Mouse (Mus musculus) neural tube, embryonic 14.5 days (tissue): ENCODE data around the gene Hephl1. TPM values are rescaled to one million over a fixed set of nuclear protein-coding genes. Genes with fewer than 3 reads are reported as not detected.

ENCODE experiments used
- ATAC-seq: fragments of 200-750 bp; cut with Nextera tagmentation; 2 replicates; pipeline ENCODE4 v1.8.0; 2017; ENCODE audit warnings: low read depth, mild to moderate bottlenecking, moderate TSS enrichment, moderate library complexity
- H3K27ac ChIP-seq: fragments of 300-500 bp; sonication (generic); 2 replicates; pipeline ENCODE4 v1.5.1; 2014; ENCODE audit warnings: low read depth, mild to moderate bottlenecking, control low read depth, low read length, moderate library complexity, mixed read lengths
- H3K27me3 ChIP-seq: fragments of 300-500 bp; sonication (generic); 2 replicates; pipeline ENCODE4 v1.6.1; 2014; ENCODE audit warnings: low read length; ENCODE audit not compliant: control insufficient read depth, insufficient read depth
- H3K36me3 ChIP-seq: fragments of 300-500 bp; sonication (generic); 2 replicates; pipeline ENCODE4 v1.6.1; 2014; ENCODE audit warnings: low read length, mixed read lengths; ENCODE audit not compliant: control insufficient read depth, insufficient read depth
- H3K4me1 ChIP-seq: fragments of 300-500 bp; sonication (generic); 2 replicates; pipeline ENCODE4 v1.6.1; 2014; ENCODE audit warnings: low read length; ENCODE audit not compliant: control insufficient read depth, insufficient read depth
- H3K4me2 ChIP-seq: fragments of 300-500 bp; sonication (generic); 2 replicates; pipeline ENCODE4 v1.6.1; 2014; ENCODE audit warnings: mild to moderate bottlenecking, low read depth, low read length, control low read depth
- H3K4me3 ChIP-seq: fragments of 300-500 bp; sonication (generic); 2 replicates; pipeline ENCODE4 v1.5.1; 2014; ENCODE audit warnings: low read depth, low read length, control low read depth, mixed read lengths
- H3K9ac ChIP-seq: fragments of 300-500 bp; sonication (generic); replicated peaks from 2 replicates; pipeline ENCODE4 v1.6.1; 2014; ENCODE audit warnings: low read depth, mild to moderate bottlenecking, control low read depth, low read length, mixed read lengths
- H3K9me3 ChIP-seq: fragments of 300-500 bp; sonication (generic); 2 replicates; pipeline ENCODE4 v1.6.1; 2016; ENCODE audit warnings: low read length; ENCODE audit not compliant: control insufficient read depth
- WGBS: fragments of 180-500 bp; shearing (Covaris S2); extraction: QIAGEN DNeasy Blood & Tissue Kit; methylation state at CpG from one replicate; pipeline ENCODE4 v1.1.7; 2014; 5-methylcytosine and 5-hydroxymethylcytosine counted together
- polyA plus RNA-seq: library from polyadenylated mRNA; unstranded; fragments of >200 nt; fragmentation: Nextera tagmentation; extraction: Ambion mirVana; gene quantifications from 2 replicates; pipeline ENCODE4 v1.2.1, GENCODE M21; 2014

Gene Hephl1
- polyA plus RNA-seq, 1 experiment from 2014 or later, result 0.07 TPM

- Histone ChIP-seq H3K4me2 (no peak overlapping the region), H3K36me3 (no peaks in the 10 kb centered on the region), H3K9ac (no peak overlapping the region), H3K27me3 (no peaks in the 10 kb centered on the region), H3K4me1 (no peaks in the 10 kb centered on the region), H3K27ac (no peak overlapping the region), H3K4me3 (no peak overlapping the region), H3K9me3 (no peaks in the 10 kb centered on the region)
- WGBS, result 84% methylated on average over 8 of the region's 8 CpGs
- ATAC-seq, result peak; percentile 12; the same call in 1 of the 2 replicates
These were observed 81.1 kb downstream of the Hephl1 start for GRCm38 (mm10) chr9:15030771-15031170.

- WGBS, result 57% methylated on average over 5 of the region's 5 CpGs
- ATAC-seq, result peak; percentile 24; the same call in 1 of the 2 replicates
- no peaks in the 10 kb centered on the region for H3K9me3 ChIP-seq
- no peaks in the 10 kb centered on the region for H3K4me1 ChIP-seq
- no peak overlapping the region for H3K4me2 ChIP-seq
- no peak overlapping the region for H3K27ac ChIP-seq
- no peaks in the 10 kb centered on the region for H3K36me3 ChIP-seq
- no peak overlapping the region for H3K4me3 ChIP-seq
- H3K9ac ChIP-seq, result no peak overlapping the region
- H3K27me3 ChIP-seq, result no peaks in the 10 kb centered on the region
These were observed 82.7 kb downstream of the Hephl1 start for GRCm38 (mm10) chr9:15029025-15029727.

GRCm38 (mm10) chr9:15027725-15028124, 84.2 kb downstream of the Hephl1 start:
- H3K4me2 ChIP-seq, result no peak overlapping the region
- H3K9me3 ChIP-seq, result no peaks in the 10 kb centered on the region
- no peaks in the 10 kb centered on the region for H3K27me3 ChIP-seq
- H3K27ac ChIP-seq, result no peak overlapping the region
- no peaks in the 10 kb centered on the region for H3K4me1 ChIP-seq
- ATAC-seq, result no peak
- H3K4me3 ChIP-seq, result no peak overlapping the region
- 69% methylated on average over 3 of the region's 3 CpGs for WGBS
- no peak overlapping the region for H3K9ac ChIP-seq
- no peaks in the 10 kb centered on the region for H3K36me3 ChIP-seq

GRCm38 (mm10) chr9:15023049-15023448, 88.9 kb downstream of the Hephl1 start:
- ATAC-seq, result no peak

GRCm38 (mm10) chr9:15021156-15021555, 90.8 kb downstream of the Hephl1 start:
- H3K4me1 ChIP-seq, result no peaks in the 10 kb centered on the region
- no peak overlapping the region for H3K4me2 ChIP-seq
- no peak for ATAC-seq
- H3K27me3 ChIP-seq, result no peaks in the 10 kb centered on the region
- no peak overlapping the region for H3K9ac ChIP-seq
- WGBS, result 84% methylated on average over 9 of the region's 9 CpGs
- no peak overlapping the region for H3K27ac ChIP-seq
- no peak overlapping the region for H3K4me3 ChIP-seq
- no peaks in the 10 kb centered on the region for H3K9me3 ChIP-seq
- peaks cover 6% of the 10 kb centered on the region; the same call in 1 of the 2 replicates for H3K36me3 ChIP-seq

More at GRCm38 (mm10) chr9:15023049-15023448, 88.9 kb downstream of the Hephl1 start:
- H3K4me2 ChIP-seq, result no peak overlapping the region
- no peaks in the 10 kb centered on the region for H3K27me3 ChIP-seq
- H3K9me3 ChIP-seq, result no peaks in the 10 kb centered on the region
- H3K9ac ChIP-seq, result no peak overlapping the region
- H3K27ac ChIP-seq, result no peak overlapping the region
- peaks cover 6% of the 10 kb centered on the region; the same call in 1 of the 2 replicates for H3K36me3 ChIP-seq
- no peaks in the 10 kb centered on the region for H3K4me1 ChIP-seq
- no peak overlapping the region for H3K4me3 ChIP-seq
- WGBS, result 81% methylated on average over 1 of the region's 1 CpGs

- H3K27me3 ChIP-seq, result no peaks in the 10 kb centered on the region
- no peak overlapping the region for H3K4me2 ChIP-seq
- H3K27ac ChIP-seq, result no peak overlapping the region
- H3K9ac ChIP-seq, result no peak overlapping the region
- ATAC-seq, result no peak
- H3K9me3 ChIP-seq, result no peaks in the 10 kb centered on the region
- peaks cover 6% of the 10 kb centered on the region; the same call in 1 of the 2 replicates for H3K36me3 ChIP-seq
- H3K4me3 ChIP-seq, result no peak overlapping the region
- H3K4me1 ChIP-seq, result no peaks in the 10 kb centered on the region
- 97% methylated on average over 5 of the region's 5 CpGs for WGBS
These were observed 91.3 kb downstream of the Hephl1 start for GRCm38 (mm10) chr9:15020561-15021080.

GRCm38 (mm10) chr9:15018756-15019131, 93.2 kb downstream of the Hephl1 start:
- ATAC-seq, result no peak
- no peaks in the 10 kb centered on the region for H3K9me3 ChIP-seq

GRCm38 (mm10) chr9:15017791-15018755, 93.8 kb downstream of the Hephl1 start:
- Histone ChIP-seq H3K36me3 (peaks cover 6% of the 10 kb centered on the region; the same call in 1 of the 2 replicates), H3K27me3 (no peaks in the 10 kb centered on the region), H3K4me1 (no peaks in the 10 kb centered on the region), H3K9me3 (no peaks in the 10 kb centered on the region), H3K9ac (no peak overlapping the region), H3K4me2 (no peak overlapping the region), H3K27ac (no peak overlapping the region), H3K4me3 (no peak overlapping the region)
- 88% methylated on average over 18 of the region's 18 CpGs for WGBS
- no peak for ATAC-seq

More at GRCm38 (mm10) chr9:15018756-15019131, 93.2 kb downstream of the Hephl1 start:
- Histone ChIP-seq H3K4me2 (no peak overlapping the region), H3K9ac (no peak overlapping the region), H3K4me1 (no peaks in the 10 kb centered on the region), H3K4me3 (no peak overlapping the region), H3K27ac (no peak overlapping the region), H3K27me3 (no peaks in the 10 kb centered on the region), H3K36me3 (peaks cover 6% of the 10 kb centered on the region; the same call in 1 of the 2 replicates)
- WGBS, result 90% methylated on average over 5 of the region's 5 CpGs
